Mouse (Mus musculus) gastrocnemius, postnatal 25 days (tissue): ENCODE results near the gene Stam2. TPM values are rescaled to one million over a fixed set of nuclear protein-coding genes. Genes with fewer than 3 reads are reported as not detected.

Experiments
- DNase-seq: peaks from one replicate; pipeline ENCODE4 v3.0.0; 2022
- long read RNA-seq, 2 experiments: library from polyadenylated mRNA; stranded (forward); transcript quantifications; one replicate each; pipeline ENCODE4 v2.0.0; 2021
- total RNA-seq, 2 experiments: library from RNA; stranded (reverse); gene quantifications; 1 replicate in 1 of 2; 2 replicates in 1 of 2; pipeline ENCODE4 v1.2.3; 2021

Gene Stam2
- total RNA-seq: 1 to 10 TPM; 7.0 to 9.1 TPM
- long read RNA-seq, experiment 1, full-length matches to known transcripts: 2 of 4 reads
- long read RNA-seq, experiment 1, partial matches to known transcripts: 1 of 4 reads
- long read RNA-seq, experiment 1, other reads (novel, unspliced or antisense): 1 of 4 reads
- long read RNA-seq, experiment 2, full-length matches to known transcripts: 5 of 7 reads
- long read RNA-seq, experiment 2, partial matches to known transcripts: 0 of 7 reads
- long read RNA-seq, experiment 2, other reads (novel, unspliced or antisense): 2 of 7 reads

GRCm38 (mm10) chr2:52742256-52743158, at the start of gene Stam2:
Gene Stam2, minus strand, starts transcription at chr2:52742281.
- DNase-seq: peak; percentile 88

- no peak for DNase-seq
These were observed 43.1 kb upstream of the Stam2 start for GRCm38 (mm10) chr2:52785106-52785721.

GRCm38 (mm10) chr2:52779987-52780386, 37.9 kb upstream of the Stam2 start:
- no peak for DNase-seq

- peak; percentile 58 for DNase-seq
These were observed 37.3 kb upstream of the Stam2 start for GRCm38 (mm10) chr2:52779381-52779780.

GRCm38 (mm10) chr2:52777839-52778238, 35.8 kb upstream of the Stam2 start:
- DNase-seq: no peak

GRCm38 (mm10) chr2:52774373-52774772, 32.3 kb upstream of the Stam2 start:
- no peak for DNase-seq

- DNase-seq: no peak
These were observed 30.8 kb upstream of the Stam2 start for GRCm38 (mm10) chr2:52772774-52773393.

GRCm38 (mm10) chr2:52765130-52765529, 23.0 kb upstream of the Stam2 start:
- no peak for DNase-seq

- DNase-seq: no peak
These were observed 21.8 kb upstream of the Stam2 start for GRCm38 (mm10) chr2:52763891-52764290.

GRCm38 (mm10) chr2:52763040-52763736, 21.1 kb upstream of the Stam2 start:
- peak; percentile 54 for DNase-seq

- no peak for DNase-seq
These were observed 20.4 kb upstream of the Stam2 start for GRCm38 (mm10) chr2:52762529-52762928.

- DNase-seq: peak; percentile 21
These were observed 16.5 kb upstream of the Stam2 start for GRCm38 (mm10) chr2:52758627-52759026.

- no peak for DNase-seq
These were observed 14.6 kb upstream of the Stam2 start for GRCm38 (mm10) chr2:52756691-52757090.

- DNase-seq: no peak
These were observed 11.7 kb upstream of the Stam2 start for GRCm38 (mm10) chr2:52753573-52754317.

GRCm38 (mm10) chr2:52744099-52744498, 2.0 kb upstream of the Stam2 start:
- no peak for DNase-seq

GRCm38 (mm10) chr2:52741681-52742255, 313 bp downstream of the Stam2 start:
- DNase-seq: peak; percentile 85

- no peak for DNase-seq
These were observed 1.5 kb downstream of the Stam2 start for GRCm38 (mm10) chr2:52740596-52740995.

- DNase-seq: no peak
These were observed 7.6 kb downstream of the Stam2 start for GRCm38 (mm10) chr2:52734504-52734903.

- DNase-seq: no peak
These were observed 8.4 kb downstream of the Stam2 start for GRCm38 (mm10) chr2:52733659-52734058.

GRCm38 (mm10) chr2:52732611-52733010, 9.5 kb downstream of the Stam2 start:
- DNase-seq: no peak

- no peak for DNase-seq
These were observed 10.1 kb downstream of the Stam2 start for GRCm38 (mm10) chr2:52732001-52732400.
